Mouse (Mus musculus) megakaryocyte, embryonic 14.5 days (primary cell): ENCODE measurements at regions not wholly inside any gene's neighbourhood (a gene's known extent, or its start where the extent isn't known, plus 50 kb on each side); places are given as distances from the start of the nearest gene placed in this dataset.

ENCODE experiments used
- FLI1 ChIP-seq: IDR thresholded peaks from 2 replicates; pipeline ENCODE4 v1.6.1; 2012; ENCODE audit warnings: low read length, inconsistent platforms, mixed read lengths
- GATA1 ChIP-seq: IDR thresholded peaks from 3 replicates; pipeline ENCODE4 v1.6.1; 2012; ENCODE audit warnings: mixed read lengths, low read length, inconsistent platforms, borderline replicate concordance

DNA sequence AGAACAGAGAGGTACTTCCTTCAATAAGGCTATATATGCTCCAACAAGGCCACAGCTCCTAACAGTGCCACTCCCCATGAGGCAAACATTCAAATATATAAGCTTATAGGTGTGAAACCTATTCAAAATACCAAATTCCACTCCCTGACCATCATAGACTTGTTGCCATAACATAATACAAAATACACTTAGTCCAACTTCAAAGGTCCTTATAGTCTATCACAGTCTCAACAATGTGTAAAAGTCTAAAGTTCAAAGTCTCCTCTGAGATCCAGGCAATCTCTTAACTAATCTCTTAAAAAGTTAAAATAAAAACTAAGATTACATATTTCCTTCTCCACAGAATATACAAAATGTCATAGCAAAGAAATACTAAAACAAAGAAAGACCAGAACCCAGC is 574.5 kb downstream of the Hs3st4 start:
- no peak for TF ChIP-seq GATA1
- TF ChIP-seq FLI1, result no peak
